ENCODE assay signal across 8 mouse cellular contexts in the genomic region with DNA sequence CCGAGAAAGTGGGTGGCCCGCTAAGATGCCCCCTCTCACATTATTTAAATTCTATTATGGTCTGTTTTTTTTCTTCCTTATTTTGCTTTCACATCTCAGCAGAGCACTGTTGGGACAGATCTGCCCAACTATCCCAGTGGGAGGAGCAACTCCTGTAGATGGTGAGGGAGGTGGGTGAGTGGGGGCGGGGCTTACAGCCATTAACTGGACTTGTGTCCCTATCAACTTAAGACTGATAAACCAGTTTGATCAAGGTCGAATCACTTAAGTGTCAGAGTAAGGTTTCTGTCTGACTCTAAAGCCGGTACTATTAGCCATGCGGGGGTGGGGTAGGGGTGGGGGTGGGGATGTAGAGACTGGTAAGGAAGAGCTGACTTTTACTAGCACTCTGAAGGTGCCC. TPM values are rescaled to one million over a fixed set of nuclear protein-coding genes. Genes with fewer than 3 reads are reported as not detected.
DNase-seq lines count a peak whose midpoint lies in the region; ATAC-seq and TF ChIP-seq lines count a peak whose summit lies in the region.

No protein-coding gene starts in this region.

- peaks cover 1% of the 10 kb centered on the region; the same call in 1 of the 2 replicates for H3K36me3 ChIP-seq in liver, adult 2 months (ENCODE audit: control insufficient read depth, insufficient read depth, low read length)
- H3K36me3 ChIP-seq in midbrain, embryonic 16.5 days (ENCODE audit: control insufficient read depth, insufficient read depth, low read length), result peaks cover 1% of the 10 kb centered on the region; the same call in 1 of the 2 replicates
- peaks cover 7% of the 10 kb centered on the region for H3K36me3 ChIP-seq in thymus, adult 2 months (ENCODE audit: control insufficient read depth, insufficient read depth, low read length)

- H3K27me3 ChIP-seq in liver, adult 2 months (ENCODE audit: control insufficient read depth, insufficient read depth, low read length), result no peaks in the 10 kb centered on the region
- H3K27me3 ChIP-seq in midbrain, embryonic 16.5 days (ENCODE audit: control insufficient read depth, insufficient read depth, low read depth, low read length), result no peaks in the 10 kb centered on the region
- H3K27me3 ChIP-seq in thymus, adult 2 months (ENCODE audit: control insufficient read depth, insufficient read depth, low read length), result no peaks in the 10 kb centered on the region

- H3K4me3 ChIP-seq in gastrocnemius, adult 2 months, result peak overlapping the region; percentile 71
- H3K4me3 ChIP-seq in liver, adult 2 months (ENCODE audit: insufficient read depth, low read depth, low read length), result peak overlapping the region; percentile 23
- peak overlapping the region; percentile 26 for H3K4me3 ChIP-seq in midbrain, embryonic 16.5 days (ENCODE audit: low read depth, low read length)
- H3K4me3 ChIP-seq in thymus, adult 2 months (ENCODE audit: control insufficient read depth, insufficient read depth, low read length), result peak overlapping the region; percentile 45

- no peak for TF ChIP-seq CTCF in gastrocnemius, adult 2 months (IDR thresholded peaks at IDR 0.05)
- TF ChIP-seq CTCF in liver, adult 2 months (IDR thresholded peaks at IDR 0.05; ENCODE audit: low read depth, low read length), result no peak
- no peak for TF ChIP-seq CTCF in thymus, adult 2 months (IDR thresholded peaks at IDR 0.05; ENCODE audit: borderline replicate concordance, control insufficient read depth, extremely low read depth, insufficient read depth, low read length, poor library complexity)

- peak; percentile 68 to 69 for DNase-seq in right cerebral cortex, postnatal 10 days (ENCODE audit: low spot score in 2 of 2)
- no peak for DNase-seq in right cerebral cortex, adult 18-20 months
- peak; percentile 53 for DNase-seq in c-Kit-positive CD71-positive TER-119-positive erythroid progenitor cells, embryonic 14.5 days (ENCODE audit: low spot score)
- DNase-seq in gastrocnemius, adult 2 months, result peak; percentile 69
- DNase-seq in induced T-regulatory cell, adult 2 months (ENCODE audit: low read depth), result peak; percentile 67
- DNase-seq in liver, adult 2 months (ENCODE audit: extremely low read depth, low read depth, low spot score), result peak; percentile 72
- peak; percentile 34 for DNase-seq in thymus, adult 2 months

- ATAC-seq in midbrain, embryonic 16.5 days, result peak; percentile 27; the same call in 1 of the 2 replicates

- no peak for TF ChIP-seq POLR2A in liver, adult 2 months (IDR thresholded peaks at IDR 0.05; ENCODE audit: extremely low read depth, insufficient read depth, low read length)
- TF ChIP-seq POLR2A in thymus, adult 2 months (IDR thresholded peaks at IDR 0.05; ENCODE audit: control insufficient read depth, extremely low read depth, insufficient read depth, low read length, poor library complexity), result no peak

- H3K9me3 ChIP-seq in midbrain, embryonic 16.5 days (replicated peaks; ENCODE audit: control insufficient read depth, low read length, poor library complexity, severe bottlenecking), result no peaks in the 10 kb centered on the region

- peak overlapping the region; percentile 62 for H3K9ac ChIP-seq in liver, adult 2 months (ENCODE audit: low read depth, low read length)
- peak overlapping the region; percentile 17 for H3K9ac ChIP-seq in midbrain, embryonic 16.5 days (ENCODE audit: low read depth, low read length)

- peaks cover 10% of the 10 kb centered on the region; the same call in 1 of the 2 replicates for H3K4me1 ChIP-seq in liver, adult 2 months (ENCODE audit: control insufficient read depth, insufficient read depth, low read length)
- H3K4me1 ChIP-seq in midbrain, embryonic 16.5 days (ENCODE audit: control insufficient read depth, insufficient read depth, low read length), result peaks cover 20% of the 10 kb centered on the region
- peaks cover 28% of the 10 kb centered on the region for H3K4me1 ChIP-seq in thymus, adult 2 months (replicated peaks; ENCODE audit: control insufficient read depth, insufficient read depth, low read length)

- H3K27ac ChIP-seq in gastrocnemius, adult 2 months, result peak overlapping the region; percentile 81
- H3K27ac ChIP-seq in liver, adult 2 months (replicated peaks; ENCODE audit: insufficient read depth, low read depth, low read length), result peak overlapping the region; percentile 33; the same call in 1 of the 2 replicates
- no peak overlapping the region for H3K27ac ChIP-seq in midbrain, embryonic 16.5 days (ENCODE audit: low read length)
- H3K27ac ChIP-seq in thymus, adult 2 months (ENCODE audit: control insufficient read depth, insufficient read depth, low read length), result peak overlapping the region; percentile 41; the same call in 1 of the 2 replicates

- 9% methylated on average over 6 of the region's 6 CpGs for WGBS in liver, adult 2 months
- 36% methylated on average over 6 of the region's 6 CpGs for WGBS in midbrain, embryonic 16.5 days
- 4% methylated on average over 6 of the region's 6 CpGs for WGBS in thymus, adult 2 months

- intact Hi-C loops in gastrocnemius, adult 2 months (cut with DNase I), result no loop called here

- H3K79me2 ChIP-seq in liver, adult 2 months (ENCODE audit: control insufficient read depth, insufficient read depth, low read length), result no peaks in the 10 kb centered on the region; the same call in 1 of the 2 replicates

- H3K4me2 ChIP-seq in midbrain, embryonic 16.5 days (ENCODE audit: low read length), result peak overlapping the region; percentile 58

RNA-seq across cellular contexts. Expression of gene Lysmd1, which starts 1.1 kb away (rescaled TPM):
- 1 to 10 TPM; 6.7 to 7.2 TPM for total RNA-seq in gastrocnemius, adult 2 months (2021)
- 7.0 and 7.9 TPM in 2 replicates for total RNA-seq in liver, adult 2 months (2014; rRNA removed)
- 6.1 and 6.5 TPM in 2 replicates for polyA plus RNA-seq in liver, adult 2 months (2012; rRNA removed)
- polyA plus RNA-seq in midbrain, embryonic 16.5 days (2015; fragmentation: Nextera tagmentation; extraction: Ambion mirVana), result 53.8 and 57.6 TPM in 2 replicates
- 13.1 and 14.1 TPM in 2 replicates for polyA plus RNA-seq in thymus, adult 2 months (2012; rRNA removed)

RNA-seq across cellular contexts. Expression of gene Scnm1, which starts 1.2 kb away (rescaled TPM):
- 10 to 100 TPM; 33.2 to 40.7 TPM for total RNA-seq in gastrocnemius, adult 2 months (2021)
- total RNA-seq in liver, adult 2 months (2014; rRNA removed), result 12.6 and 13.3 TPM in 2 replicates
- 15.2 and 17.7 TPM in 2 replicates for polyA plus RNA-seq in liver, adult 2 months (2012; rRNA removed)
- 79.5 and 79.8 TPM in 2 replicates for polyA plus RNA-seq in midbrain, embryonic 16.5 days (2015; fragmentation: Nextera tagmentation; extraction: Ambion mirVana)
- polyA plus RNA-seq in thymus, adult 2 months (2012; rRNA removed), result 56.4 and 63.8 TPM in 2 replicates

RNA-seq across cellular contexts. Expression of gene Tnfaip8l2, which starts 7.1 kb away (rescaled TPM):
- under 1 TPM; 0.42 to 0.87 TPM for total RNA-seq in gastrocnemius, adult 2 months (2021)
- 2.3 and 2.8 TPM in 2 replicates for total RNA-seq in liver, adult 2 months (2014; rRNA removed)
- polyA plus RNA-seq in liver, adult 2 months (2012; rRNA removed), result 2.7 and 4.0 TPM in 2 replicates
- polyA plus RNA-seq in midbrain, embryonic 16.5 days (2015; fragmentation: Nextera tagmentation; extraction: Ambion mirVana), result 2.6 and 3.2 TPM in 2 replicates
- polyA plus RNA-seq in thymus, adult 2 months (2012; rRNA removed), result 78.5 and 79.6 TPM in 2 replicates

RNA-seq across cellular contexts. Expression of gene Tmod4, which starts 10.7 kb away (rescaled TPM):
- total RNA-seq in gastrocnemius, adult 2 months (2021), result 100 to 1,000 TPM; 598 to 814 TPM
- total RNA-seq in liver, adult 2 months (2014; rRNA removed), result 0.65 TPM in 1 of 2 replicates, not detected in the other
- polyA plus RNA-seq in liver, adult 2 months (2012; rRNA removed), result 0.25 TPM in 1 of 2 replicates, not detected in the other
- polyA plus RNA-seq in midbrain, embryonic 16.5 days (2015; fragmentation: Nextera tagmentation; extraction: Ambion mirVana), result 1.1 TPM in 2 replicates
- 1.8 and 3.6 TPM in 2 replicates for polyA plus RNA-seq in thymus, adult 2 months (2012; rRNA removed)

RNA-seq across cellular contexts. Expression of gene Vps72, which starts 24.2 kb away (rescaled TPM):
- total RNA-seq in gastrocnemius, adult 2 months (2021), result 10 to 100 TPM; 48.9 to 73.2 TPM
- total RNA-seq in liver, adult 2 months (2014; rRNA removed), result 9.9 and 12.7 TPM in 2 replicates
- polyA plus RNA-seq in liver, adult 2 months (2012; rRNA removed), result 25.1 and 27.4 TPM in 2 replicates
- polyA plus RNA-seq in midbrain, embryonic 16.5 days (2015; fragmentation: Nextera tagmentation; extraction: Ambion mirVana), result 170 and 184 TPM in 2 replicates
- 77.1 and 78.4 TPM in 2 replicates for polyA plus RNA-seq in thymus, adult 2 months (2012; rRNA removed)

Comparison
In these comparisons a context has a peak if more than half of its experiments do, and no peak if none do; other contexts are left out.
1. RNA of gene Tnfaip8l2, which starts 7.1 kb away (polyA plus RNA-seq): 78.5 to 79.6 TPM in thymus, adult 2 months; 2.7 to 4.0 TPM in liver, adult 2 months and 2.6 to 3.2 TPM in midbrain, embryonic 16.5 days; every median in the first group is over 10 times any median in the second.
2. Peak in every context shown above with its lines, with median percentiles within 50 percentile points of each other: H3K4me3 ChIP-seq.